Mouse (Mus musculus) thymus, postnatal 25 days (tissue): ENCODE results near the gene C1ql2.
A peak's percentile ranks its signal among the peaks of the same experiment; 100 is the strongest.

Experiments used
- DNase-seq: peaks from one replicate; pipeline ENCODE4 v3.0.0; 2022

C1ql2 gene

DNA sequence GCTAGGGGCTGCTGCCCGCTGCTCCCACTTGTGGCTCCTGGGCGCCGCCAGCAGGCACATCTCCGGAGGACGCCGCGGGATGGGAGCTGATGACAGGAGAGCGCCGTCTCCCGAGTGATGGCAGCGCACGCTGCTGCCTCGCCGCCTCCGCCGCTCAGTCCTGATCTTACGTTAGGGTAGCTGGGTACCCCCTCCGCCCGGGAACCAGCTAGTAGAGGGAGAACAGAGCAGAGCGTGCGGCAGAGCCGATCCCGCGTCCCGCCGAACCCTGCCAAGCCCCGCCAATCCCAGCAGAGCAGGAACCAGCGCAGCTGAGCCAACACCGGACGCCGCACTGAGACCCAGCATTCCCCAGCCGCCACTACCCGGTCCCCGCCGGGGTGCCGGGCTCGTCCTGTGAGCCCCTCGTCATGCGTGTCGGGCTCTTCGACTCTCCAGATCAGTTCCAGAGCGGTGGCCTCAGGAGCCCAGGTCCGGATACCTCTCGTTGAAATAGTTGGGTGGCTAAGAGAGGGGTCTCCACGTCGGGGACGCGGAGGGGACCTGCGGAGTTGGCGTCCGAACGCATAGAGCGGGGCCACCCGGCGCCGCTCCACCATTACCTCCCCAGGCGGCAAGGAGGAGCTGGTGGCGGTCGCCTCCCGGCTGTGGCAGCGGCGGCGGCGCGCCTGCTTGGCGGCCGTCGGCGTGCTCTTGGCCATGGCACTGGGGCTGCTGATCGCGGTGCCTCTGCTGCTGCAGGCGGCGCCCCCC is at the start of gene C1ql2:
Gene C1ql2, plus strand, starts transcription at position 164 of the 753 bp plus-strand sequence.
- DNase-seq, result no peak

DNA sequence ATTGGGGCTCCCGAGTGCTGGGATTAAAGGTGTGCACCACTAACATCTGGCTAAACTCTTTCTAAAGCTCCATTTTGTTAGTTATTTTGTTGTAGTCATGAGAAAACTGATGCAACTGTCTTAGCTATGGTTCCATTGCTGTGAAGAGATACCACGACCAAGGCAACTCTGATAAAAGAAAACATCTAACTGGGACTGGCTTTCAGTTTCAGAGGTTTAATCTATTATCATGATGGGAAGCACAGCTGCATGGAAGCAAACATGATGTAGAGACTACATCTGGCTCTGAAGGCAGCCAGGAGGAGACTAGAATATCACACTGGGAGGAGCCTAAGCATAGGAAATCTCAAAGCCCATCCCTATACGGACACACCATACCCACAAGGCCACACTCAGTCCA is 48.7 kb upstream of the C1ql2 start:
- no peak for DNase-seq

DNA sequence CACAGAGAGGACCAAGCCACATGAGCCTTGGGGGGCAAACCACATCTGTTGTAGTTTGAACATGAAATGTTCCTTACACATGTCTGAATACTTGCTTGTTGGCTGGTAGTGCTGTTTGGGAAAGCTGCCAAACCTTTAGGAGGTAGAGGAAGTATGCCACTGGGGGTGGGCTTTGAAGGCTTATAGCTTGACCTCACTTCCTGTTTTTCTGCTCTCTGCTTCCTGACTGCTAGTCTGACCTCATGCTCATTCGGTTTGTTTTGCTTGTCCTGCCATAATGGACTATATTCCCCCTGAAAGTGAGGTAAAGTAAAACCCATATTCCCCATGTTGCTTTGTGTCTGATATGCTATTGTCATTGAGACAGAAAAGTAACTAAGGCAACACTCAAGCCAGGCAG is 46.6 kb upstream of the C1ql2 start:
- DNase-seq, result no peak

DNA sequence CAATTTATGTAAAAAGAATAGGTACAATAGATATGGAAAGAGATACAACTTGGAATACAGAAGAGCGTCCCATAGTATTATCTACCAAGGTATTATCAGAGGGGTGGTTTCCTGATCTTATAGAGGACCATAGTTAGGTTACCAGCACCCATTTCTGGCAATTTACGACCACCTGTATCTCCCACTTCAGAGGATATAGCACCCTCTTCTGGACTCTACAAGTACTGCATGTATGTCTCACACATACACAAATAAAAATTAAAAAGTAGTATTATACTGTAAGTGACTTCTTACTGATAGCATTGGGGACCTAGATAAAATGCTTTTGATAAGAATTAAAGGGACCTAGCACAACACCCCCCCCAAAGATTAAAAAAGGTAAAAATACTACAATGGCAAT is 43.4 kb upstream of the C1ql2 start:
- no peak for DNase-seq

DNA sequence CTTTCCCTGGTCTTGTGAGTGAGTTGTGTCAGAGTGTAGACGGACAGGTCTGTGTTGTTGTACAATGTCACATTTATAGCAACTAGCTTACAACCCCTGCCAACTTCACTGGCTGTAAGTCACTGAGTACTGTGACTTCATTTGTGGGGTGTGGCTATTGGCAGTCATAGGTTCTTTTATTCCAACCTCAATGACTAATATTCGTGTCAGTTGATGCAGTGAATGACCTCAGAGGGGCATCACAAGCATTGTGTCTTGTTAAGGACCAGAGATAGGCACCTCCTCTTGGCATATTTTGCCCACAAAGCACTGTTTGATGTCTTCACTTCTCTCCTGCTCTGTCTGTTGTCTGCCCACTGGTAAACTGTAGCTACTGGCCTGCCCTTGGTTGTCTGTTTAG is 34.6 kb upstream of the C1ql2 start:
- DNase-seq, result no peak

DNA sequence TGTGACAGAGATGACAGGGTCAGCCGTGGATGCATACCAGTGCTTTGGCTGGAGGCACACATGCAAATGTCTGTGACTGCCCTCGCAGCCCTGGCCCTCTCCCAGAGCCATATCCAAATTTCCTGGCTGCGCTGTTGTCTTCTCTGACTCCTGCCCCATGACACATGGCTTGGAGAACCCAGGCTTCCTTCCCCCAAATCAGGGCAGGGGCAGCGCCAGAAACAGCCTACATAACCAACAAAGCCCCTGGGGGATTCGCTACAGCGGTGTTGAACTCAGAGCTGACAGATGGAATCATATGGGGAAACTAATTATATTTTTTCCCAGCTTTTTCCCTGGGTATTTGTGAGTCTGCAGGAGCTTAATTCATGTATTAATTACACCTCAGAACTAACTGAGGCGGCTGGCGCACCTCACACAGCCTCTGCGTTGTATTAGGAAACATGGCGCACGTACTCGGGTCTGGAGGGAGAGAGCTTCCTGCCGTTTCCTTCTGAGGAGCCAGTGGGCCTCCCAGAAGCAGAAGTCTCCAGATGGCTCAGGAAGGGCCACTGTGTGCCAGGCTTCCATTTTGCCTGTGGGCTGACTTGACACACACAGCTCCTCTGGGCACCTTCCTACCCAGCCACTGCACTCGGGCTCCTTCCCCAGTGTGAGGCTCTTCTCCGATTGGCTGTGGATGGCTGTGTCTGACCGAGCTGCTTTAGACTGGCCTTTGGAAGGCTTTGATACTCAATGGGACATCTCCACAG is 18.9 kb upstream of the C1ql2 start:
- DNase-seq, result no peak

DNA sequence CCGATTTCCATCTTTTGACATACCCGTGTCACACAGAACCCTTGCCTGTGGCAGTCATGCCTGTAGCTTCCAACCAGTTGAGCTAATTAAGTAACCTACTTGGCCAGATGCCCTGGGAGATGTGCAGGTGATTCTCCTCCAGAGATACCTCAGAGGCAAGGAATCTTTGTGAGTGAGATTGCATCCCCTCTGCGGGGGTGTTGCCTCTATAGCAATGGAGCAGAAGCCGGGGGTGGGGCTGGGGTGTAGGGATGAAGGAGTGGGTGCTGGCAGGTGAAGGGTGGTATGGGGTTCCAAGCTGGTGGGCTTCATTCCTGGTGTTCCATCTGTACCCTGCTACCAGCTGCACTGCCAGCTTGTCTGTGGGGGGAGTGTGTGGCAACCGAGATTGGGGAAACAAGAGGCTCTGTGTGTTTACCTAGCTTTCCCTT is 17.2 kb upstream of the C1ql2 start:
- no peak for DNase-seq

DNA sequence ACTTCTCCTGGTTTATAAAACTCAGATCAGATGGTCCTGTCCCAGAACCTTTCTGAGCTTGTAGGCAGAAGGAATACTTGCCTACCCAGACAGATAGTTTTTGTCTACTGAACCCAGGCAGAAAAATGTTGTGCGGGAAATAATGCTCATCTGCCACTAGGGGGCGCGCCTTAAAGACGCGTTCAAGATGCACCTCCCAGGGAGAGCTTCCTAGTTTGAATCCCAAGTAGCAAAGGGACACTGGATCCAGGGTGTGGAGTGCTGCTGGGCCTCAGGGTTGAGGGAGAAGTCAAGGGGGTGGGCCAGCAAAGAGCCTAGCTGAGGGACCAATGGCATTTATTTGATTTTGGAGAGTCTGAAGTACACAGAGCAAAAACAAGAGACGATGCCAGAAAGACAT is 12.7 kb upstream of the C1ql2 start:
- peak; percentile 34 for DNase-seq

DNA sequence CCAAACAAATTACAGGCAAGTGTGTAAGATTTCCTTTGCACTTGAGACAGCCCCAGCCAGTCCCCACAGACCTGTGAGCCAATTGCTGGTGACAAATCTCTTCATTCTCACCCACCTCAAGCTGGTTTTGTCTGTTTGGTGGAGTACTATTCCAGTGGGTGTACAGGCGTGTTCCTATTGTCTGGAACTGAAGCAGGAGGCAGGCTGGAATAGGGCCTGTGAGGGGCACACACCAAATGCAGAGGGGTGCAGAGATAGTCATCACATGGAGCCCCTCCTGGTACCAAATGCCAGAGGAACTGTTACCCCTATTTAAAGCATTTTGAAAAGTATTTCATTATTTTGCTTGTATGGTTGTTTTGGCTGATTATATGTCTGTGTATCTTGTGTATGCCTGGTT is 12.2 kb upstream of the C1ql2 start:
- DNase-seq, result no peak

DNA sequence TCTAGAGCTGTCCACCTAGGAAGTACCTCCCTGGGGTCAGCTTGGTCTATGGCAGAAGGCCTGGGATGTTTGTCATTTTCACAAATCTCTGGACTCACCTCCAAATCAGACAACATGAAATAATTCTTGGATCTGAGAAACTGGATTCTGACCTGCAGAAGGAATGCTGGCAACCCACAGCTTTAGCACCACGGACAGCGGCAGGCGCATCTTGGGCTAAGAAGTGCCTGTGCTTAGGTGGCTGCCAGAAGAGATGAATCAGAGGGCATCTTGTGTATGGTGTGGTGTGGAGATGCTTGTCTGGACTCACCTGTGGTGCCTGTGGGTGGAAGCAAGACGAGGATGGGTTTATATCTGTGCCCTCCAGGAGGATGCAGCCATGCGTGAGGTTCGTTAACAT is 8.5 kb upstream of the C1ql2 start:
- no peak for DNase-seq

DNA sequence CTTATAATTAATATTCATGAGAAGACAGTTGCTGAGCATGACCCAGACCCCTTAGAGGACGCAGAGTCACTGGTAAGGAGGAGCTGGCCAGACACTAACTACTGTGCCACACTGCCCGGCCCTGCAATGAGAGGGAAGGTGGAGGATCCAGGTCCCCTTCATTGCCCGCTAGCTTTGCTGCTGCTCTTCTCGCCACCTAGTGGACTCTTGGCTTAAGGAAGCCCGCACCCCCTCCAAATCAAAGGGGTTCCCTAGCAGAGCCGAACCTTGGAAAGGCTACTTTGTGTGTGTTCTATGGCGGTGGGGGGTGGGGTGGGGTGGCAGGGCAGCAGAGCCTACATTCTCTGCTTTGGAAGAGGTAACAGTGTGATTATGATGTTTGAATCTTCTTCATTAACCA is 2.4 kb upstream of the C1ql2 start:
- DNase-seq, result no peak

DNA sequence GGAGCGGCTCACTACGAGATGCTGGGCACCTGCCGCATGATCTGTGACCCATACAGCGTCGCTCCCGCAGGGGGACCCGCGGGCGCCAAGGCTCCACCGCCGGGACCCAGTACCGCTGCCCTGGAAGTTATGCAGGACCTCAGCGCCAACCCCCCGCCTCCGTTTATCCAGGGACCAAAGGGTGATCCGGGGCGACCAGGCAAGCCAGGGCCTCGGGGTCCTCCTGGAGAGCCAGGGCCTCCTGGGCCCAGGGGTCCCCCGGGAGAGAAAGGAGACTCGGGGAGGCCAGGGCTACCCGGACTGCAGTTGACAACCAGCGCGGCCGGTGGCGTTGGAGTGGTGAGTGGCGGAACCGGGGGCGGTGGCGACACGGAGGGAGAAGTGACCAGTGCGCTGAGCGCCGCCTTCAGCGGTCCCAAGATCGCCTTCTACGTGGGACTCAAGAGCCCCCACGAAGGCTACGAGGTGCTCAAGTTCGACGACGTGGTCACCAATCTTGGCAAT is 842 bp downstream of the C1ql2 start:
- no peak for DNase-seq

DNA sequence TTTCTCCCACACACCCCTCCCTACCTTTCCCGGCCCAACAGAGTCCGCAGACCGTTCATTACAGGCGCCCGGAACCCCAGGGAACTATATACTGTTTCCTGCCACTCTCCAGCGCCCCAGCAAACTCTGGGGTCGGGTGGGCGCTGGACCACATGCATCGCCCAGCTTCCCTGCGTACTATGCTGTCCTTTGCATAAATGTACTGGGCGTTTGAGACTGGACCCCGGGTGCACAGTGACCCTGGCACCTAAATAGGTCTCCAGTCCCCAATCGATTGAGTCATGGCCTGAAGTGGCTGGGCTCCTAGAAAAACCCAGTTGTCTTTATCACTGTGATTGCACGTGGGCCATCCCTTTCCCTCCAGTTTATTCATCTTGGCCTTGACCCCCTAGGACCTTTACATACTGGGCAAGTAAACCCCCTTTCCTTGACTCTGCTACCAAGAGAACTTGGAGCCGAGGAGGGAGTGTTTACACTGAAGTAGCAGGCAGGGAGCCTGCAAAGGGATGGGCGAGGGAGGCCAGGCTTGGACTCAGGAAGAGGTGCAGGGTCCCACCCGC is 1.5 kb downstream of the C1ql2 start:
- no peak for DNase-seq

DNA sequence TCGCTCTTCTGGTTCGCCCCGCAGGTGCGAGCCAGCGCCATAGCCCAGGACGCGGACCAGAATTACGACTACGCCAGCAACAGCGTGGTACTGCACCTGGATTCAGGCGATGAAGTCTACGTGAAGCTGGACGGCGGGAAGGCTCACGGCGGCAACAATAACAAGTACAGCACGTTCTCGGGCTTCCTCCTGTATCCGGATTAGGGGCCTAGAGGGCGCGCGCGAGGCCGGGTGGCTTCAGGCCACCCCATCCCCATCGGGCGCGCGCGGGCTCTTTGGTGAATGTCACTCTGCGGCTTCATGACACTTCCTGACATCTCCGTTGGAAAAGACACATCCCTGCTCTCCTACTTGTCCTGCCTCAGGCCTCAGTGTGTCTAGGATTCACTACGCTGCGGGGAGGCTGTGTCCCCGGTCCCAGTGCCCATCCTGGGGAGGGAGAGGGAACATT is 2.0 kb downstream of the C1ql2 start:
- DNase-seq, result peak; percentile 12

DNA sequence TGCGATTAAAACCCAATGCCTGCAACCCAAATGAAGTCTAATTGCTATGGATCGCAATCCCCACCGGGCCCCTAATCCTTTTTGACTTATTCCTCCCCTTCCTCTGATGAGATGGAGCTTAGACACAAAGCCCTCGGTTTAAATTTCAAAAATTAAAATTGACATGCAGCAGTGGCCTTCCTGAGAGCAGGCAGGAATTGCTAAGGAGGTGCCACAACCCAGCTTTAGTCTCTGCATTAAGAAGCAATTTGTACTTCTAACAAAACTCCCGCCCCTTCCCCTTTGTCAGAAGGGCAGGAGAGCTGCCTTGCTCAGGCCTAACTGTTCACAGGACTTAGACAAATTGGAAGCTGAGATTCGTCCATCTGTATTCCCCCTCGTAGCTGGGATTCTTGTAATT is 4.6 kb downstream of the C1ql2 start:
- no peak for DNase-seq

DNA sequence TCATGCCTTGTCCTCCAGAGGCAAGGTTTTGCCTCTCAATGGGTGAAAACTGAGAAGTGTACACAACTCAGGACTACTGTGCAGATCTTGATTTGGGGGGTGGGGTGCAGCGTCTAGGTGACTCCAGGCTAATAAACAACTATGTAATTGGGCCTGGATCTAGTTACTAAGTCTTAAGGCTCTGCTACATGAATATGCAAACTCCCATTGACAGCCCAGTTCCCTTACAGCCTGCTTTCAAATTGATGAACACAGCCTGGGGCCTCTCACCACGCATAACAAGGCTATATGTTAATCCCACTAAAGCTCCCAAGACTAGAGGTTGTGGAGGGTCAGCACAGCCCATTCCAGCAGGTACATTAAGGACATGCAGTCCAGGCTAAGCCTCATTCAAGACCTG is 14.0 kb downstream of the C1ql2 start:
- DNase-seq, result no peak

DNA sequence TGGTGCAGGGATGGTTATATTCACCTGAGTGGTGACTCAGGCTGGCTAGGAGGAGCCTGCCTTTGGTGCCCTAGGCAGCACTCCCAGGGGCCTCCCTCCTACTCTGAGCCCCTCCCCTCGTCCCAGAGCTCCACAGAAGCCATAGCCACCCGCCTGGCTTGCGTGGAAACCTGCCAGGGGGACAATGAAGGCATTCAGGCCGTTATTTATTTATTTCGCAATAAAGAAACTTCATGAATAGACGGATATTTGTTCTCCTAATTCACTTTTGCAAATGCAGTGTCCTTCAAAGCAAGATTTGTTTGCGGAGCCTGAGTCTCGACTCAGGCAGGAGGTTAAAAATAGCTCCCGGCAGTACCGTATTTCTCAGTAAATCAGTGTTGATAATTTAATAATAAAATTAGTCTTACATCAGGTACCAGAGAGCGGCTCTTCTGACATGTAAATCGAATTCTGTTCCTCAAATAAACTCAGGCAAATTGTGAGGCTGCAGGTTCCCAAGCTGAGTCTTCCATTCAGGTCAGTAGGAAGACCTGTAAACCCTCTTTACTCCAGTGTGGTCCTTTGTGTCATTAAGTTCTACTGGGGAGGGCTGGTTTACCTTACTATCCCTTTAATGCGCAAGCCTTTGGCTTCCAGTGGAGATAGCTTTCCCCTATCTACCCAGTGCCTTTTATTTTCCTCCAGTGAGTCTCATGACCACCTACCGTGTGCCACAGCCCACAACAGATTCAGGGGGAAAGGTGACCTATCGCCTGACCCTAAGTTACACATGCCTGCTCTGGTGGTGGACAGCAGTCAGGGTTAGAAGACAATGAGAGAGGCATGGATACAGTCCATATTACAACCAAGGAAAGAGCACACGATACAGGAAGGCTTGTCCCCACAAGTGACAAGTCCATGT is 17.2 kb downstream of the C1ql2 start:
- DNase-seq, result no peak

DNA sequence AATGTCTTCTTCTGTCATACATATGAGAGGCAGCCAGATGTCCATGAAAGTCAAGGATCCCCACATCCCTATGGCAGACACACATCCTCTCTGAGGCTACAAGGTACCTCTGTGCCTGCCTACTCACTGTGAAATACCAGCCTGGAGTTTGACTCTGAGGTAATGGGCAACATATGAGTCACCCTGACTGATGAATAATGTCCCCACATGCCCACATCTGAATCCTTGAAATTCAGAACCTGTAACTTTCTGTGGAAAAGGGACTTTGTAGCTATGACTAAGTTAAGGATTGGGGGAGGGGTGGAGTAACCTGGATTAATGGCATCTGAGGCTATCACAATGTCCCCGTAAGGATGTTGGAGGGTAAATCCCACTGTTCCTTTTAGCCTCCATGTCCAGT is 23.3 kb downstream of the C1ql2 start:
- no peak for DNase-seq

DNA sequence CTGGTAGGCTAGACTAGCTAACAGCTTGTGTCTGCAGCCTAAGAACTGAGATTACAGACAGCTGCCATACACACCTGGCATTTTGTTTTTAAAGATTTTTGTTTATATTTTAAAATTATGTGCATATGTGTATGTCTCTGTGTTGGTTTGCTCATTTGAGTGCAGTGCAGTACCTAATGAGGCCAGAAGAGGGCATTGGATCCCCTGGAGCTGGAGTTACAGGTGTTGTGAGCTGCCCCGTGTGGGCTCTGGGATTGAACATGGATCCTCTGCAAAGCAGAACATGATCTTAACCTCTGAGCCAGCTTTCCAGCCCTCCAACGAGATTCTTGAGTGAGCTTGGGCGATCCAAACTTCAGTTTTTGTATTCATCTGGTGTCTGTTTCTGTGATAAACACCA is 27.8 kb downstream of the C1ql2 start:
- DNase-seq, result no peak

DNA sequence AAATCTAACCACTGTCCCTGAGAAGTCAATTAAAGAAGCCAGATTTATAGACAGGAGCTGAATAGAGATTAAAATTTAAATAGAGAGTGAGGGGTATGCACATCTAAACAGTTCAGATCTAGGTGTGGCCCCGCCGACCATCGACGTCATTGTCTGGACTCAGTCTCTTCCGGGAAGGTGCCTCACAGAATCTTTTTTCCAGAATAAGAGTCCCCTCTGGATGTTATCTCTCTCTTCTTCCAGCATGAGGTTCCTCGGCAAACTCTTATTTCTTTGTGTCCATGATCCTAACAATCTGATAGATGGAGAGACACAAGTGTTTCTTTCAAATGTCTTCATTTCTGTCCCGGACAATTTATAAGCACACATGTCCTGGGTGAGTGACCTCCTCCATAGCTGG is 33.7 kb downstream of the C1ql2 start:
- DNase-seq, result no peak

DNA sequence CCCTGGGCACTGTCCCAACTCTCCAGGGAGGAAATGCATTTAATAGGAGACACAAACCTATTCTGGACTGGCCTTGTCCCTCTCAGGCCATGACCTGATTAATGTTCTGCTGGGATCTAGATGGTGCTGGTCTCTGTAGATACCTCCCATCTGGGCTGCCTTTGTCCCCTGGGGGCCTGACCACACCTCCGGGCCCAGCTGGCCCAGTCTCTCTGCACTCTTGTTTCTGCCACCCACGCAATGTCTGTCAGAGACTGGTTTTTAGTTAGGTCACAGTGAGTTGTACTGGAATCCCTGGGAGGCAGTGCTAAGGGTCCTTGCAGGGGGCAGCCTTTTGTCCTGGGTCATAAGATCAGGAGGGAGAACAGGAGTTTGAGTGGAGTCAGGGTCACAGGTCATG is 34.5 kb downstream of the C1ql2 start:
- no peak for DNase-seq

DNA sequence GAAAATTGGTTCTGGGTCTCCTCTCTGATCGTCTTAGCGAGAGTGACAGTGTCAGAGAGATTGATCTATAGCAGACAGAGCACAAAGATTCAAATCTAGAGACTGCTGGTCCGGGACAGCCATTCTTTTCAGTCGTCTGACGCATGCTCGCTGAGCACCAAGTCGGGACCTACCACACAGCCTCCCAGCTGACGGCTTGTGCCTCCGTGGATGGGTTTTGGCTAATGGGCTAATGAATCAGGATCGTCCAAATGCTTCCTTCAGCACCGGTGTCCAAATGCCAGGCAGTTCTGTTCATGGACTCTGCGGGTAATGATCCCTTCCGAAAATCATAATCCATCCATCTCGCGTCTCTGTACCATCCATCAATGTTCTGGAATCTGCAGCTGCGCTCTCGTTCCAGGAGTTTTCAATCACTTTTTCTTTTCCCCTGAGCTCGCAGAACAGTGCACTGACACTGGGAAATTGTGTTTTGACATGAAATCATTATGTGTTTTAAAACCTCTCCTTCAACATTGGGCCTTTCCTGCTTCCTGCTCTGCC is 44.7 kb downstream of the C1ql2 start:
- DNase-seq, result no peak

DNA sequence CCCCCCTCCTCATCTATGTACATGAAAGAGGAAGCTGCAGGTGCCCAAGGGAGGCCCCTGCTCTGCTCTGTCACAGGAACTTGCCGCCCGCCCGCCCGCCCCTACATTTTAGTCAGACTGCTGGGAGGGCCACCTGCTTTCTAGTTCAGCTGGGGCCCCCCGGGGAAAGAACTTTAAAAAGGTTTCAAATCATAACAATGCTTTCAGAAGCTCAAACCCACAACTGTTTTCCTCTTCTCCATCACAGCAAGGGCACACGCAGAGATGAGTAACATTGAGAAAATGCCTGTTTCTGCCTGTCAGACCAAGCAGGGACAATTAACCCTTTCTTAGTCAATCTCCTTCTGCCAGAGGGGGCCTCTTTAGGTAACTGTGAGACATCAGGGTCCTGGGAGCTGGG is 49.4 kb downstream of the C1ql2 start:
- no peak for DNase-seq
